Mouse (Mus musculus) ES-E14 (cell line): ENCODE measurements around the gene Calhm4. TPM values are rescaled to one million over a fixed set of nuclear protein-coding genes. Genes with fewer than 3 reads are reported as not detected.
A peak's percentile ranks its signal among the peaks of the same experiment; 100 is the strongest.

Experiments used
- DNase-seq: peaks from one replicate; pipeline ENCODE4 v3.0.0-alpha.2; 2013; ENCODE audit warnings: low read depth, low spot score
- H3K27ac ChIP-seq: 2 replicates; pipeline ENCODE4 v1.5.1; 2012; ENCODE audit warnings: low read depth, mild to moderate bottlenecking, low read length, moderate library complexity, mixed read lengths; ENCODE audit not compliant: poor library complexity, insufficient read depth, severe bottlenecking
- H3K36me3 ChIP-seq: 2 replicates; pipeline ENCODE4 v1.6.1; 2012; ENCODE audit warnings: mild to moderate bottlenecking, low read length, moderate library complexity, mixed read lengths; ENCODE audit not compliant: control insufficient read depth, poor library complexity, insufficient read depth, severe bottlenecking
- H3K4me1 ChIP-seq, 2 experiments: fragments of 150-350 bp in 1 of 2; sonication (generic) in 1 of 2; 2 replicates each; pipeline ENCODE4 v1.6.1; 2012; ENCODE audit warnings: low read length in 2 of 2, mild to moderate bottlenecking in 1 of 2, mixed read lengths in 1 of 2; ENCODE audit not compliant: control insufficient read depth in 2 of 2, insufficient read depth in 2 of 2, poor library complexity in 1 of 2
- H3K4me3 ChIP-seq, 2 experiments: fragments of 150-350 bp in 1 of 2; sonication (generic) in 1 of 2; 2 replicates each; pipeline ENCODE4 v1.5.1; 2012; ENCODE audit warnings: low read length in 2 of 2, low read depth in 1 of 2, mild to moderate bottlenecking in 1 of 2, mixed read lengths in 1 of 2; ENCODE audit not compliant: insufficient read depth in 1 of 2, poor library complexity in 1 of 2, severe bottlenecking in 1 of 2
- H3K9ac ChIP-seq: 2 replicates; pipeline ENCODE4 v1.6.1; 2012; ENCODE audit warnings: low read depth, mild to moderate bottlenecking, low read length, mixed read lengths; ENCODE audit not compliant: poor library complexity, insufficient read depth, severe bottlenecking
- H3K9me3 ChIP-seq: fragments of 150-350 bp; sonication (generic); 2 replicates; pipeline ENCODE4 v1.6.1; 2012; ENCODE audit warnings: low read depth, mild to moderate bottlenecking, low read length; ENCODE audit not compliant: control insufficient read depth, insufficient read depth
- CHD2 ChIP-seq: IDR thresholded peaks from 2 replicates; pipeline ENCODE4 v1.6.1; 2014; ENCODE audit warnings: mild to moderate bottlenecking, low read depth, low read length, inconsistent platforms
- HCFC1 ChIP-seq: IDR thresholded peaks from 2 replicates; pipeline ENCODE4 v1.6.1; 2012; ENCODE audit warnings: low read length, inconsistent platforms, borderline replicate concordance; ENCODE audit not compliant: insufficient read depth
- MAFK ChIP-seq: IDR thresholded peaks from 2 replicates; pipeline ENCODE4 v1.6.1; 2014; ENCODE audit warnings: mild to moderate bottlenecking, low read depth, low read length, inconsistent platforms; ENCODE audit not compliant: insufficient read depth
- ZC3H11A ChIP-seq: IDR thresholded peaks from 2 replicates; pipeline ENCODE4 v1.6.1; 2012; ENCODE audit warnings: low read depth, mild to moderate bottlenecking, inconsistent platforms, low read length, borderline replicate concordance
- ZNF384 ChIP-seq: IDR thresholded peaks from 2 replicates; pipeline ENCODE4 v1.6.1; 2012; ENCODE audit warnings: low read depth, low read length, inconsistent platforms
- in situ Hi-C, 2 experiments: fragments of 600-800 bp; cut with MboI; formaldehyde crosslinking; loops; one replicate each; pipeline ENCODE4 v1.15.1; 2025; ENCODE audit warnings: low sequenced_read_pairs in 2 of 2, inconsistent platforms in 1 of 2; ENCODE audit not compliant: unreplicated experiment in 2 of 2
- total RNA-seq: library from RNA; depleted of rRNA; stranded (reverse); fragments of 300-350 nt; gene quantifications from 2 replicates; pipeline ENCODE4 v1.2.3, GENCODE M21; 2012

Calhm4 gene
- total RNA-seq, 1 experiment, result 0.04 TPM

GRCm38 (mm10) chr10:34033630-34034305 is 10.3 kb downstream of the Calhm4 start:
- no peaks in the 10 kb centered on the region for H3K9me3 ChIP-seq
- no peaks in the 10 kb centered on the region for H3K36me3 ChIP-seq
- H3K9ac ChIP-seq, result no peak overlapping the region
- in situ Hi-C loops, result loop anchor here in 1 of 2 experiments (25.0 kb wide), 1 partner anchor 304 kb away; no protein-coding TSS in a partner anchor
- DNase-seq, result peak; percentile 60
- no peaks in the 10 kb centered on the region; a peak in 1 of 4 replicates for H3K4me1 ChIP-seq
- TF ChIP-seq HCFC1 (no peak), ZC3H11A (peak; percentile 79; the same call in 1 of the 2 replicates)
- H3K27ac ChIP-seq, result no peak overlapping the region
- H3K4me3 ChIP-seq, result peak overlapping the region in 1 of 2 experiments; percentile 43; a peak in 2 of 4 replicates

GRCm38 (mm10) chr10:34030322-34030721 is 13.8 kb downstream of the Calhm4 start:
- H3K9me3 ChIP-seq, result no peaks in the 10 kb centered on the region
- no peaks in the 10 kb centered on the region for H3K36me3 ChIP-seq
- H3K9ac ChIP-seq, result no peak overlapping the region
- H3K4me1 ChIP-seq, result no peaks in the 10 kb centered on the region; a peak in 1 of 4 replicates
- TF ChIP-seq CHD2, result no peak
- no peak for TF ChIP-seq ZNF384
- TF ChIP-seq ZC3H11A, result no peak
- TF ChIP-seq MAFK, result no peak
- no peak for TF ChIP-seq HCFC1
- DNase-seq, result no peak
- no peak overlapping the region for H3K4me3 ChIP-seq
- H3K27ac ChIP-seq, result no peak overlapping the region
- in situ Hi-C loops, result loop anchor here in 1 of 2 experiments (25.0 kb wide), 1 partner anchor 307 kb away; no protein-coding TSS in a partner anchor

- peaks cover 3 to 6% of the 10 kb centered on the region in 2 experiments; a peak in 2 of 4 replicates for H3K4me1 ChIP-seq
- H3K4me3 ChIP-seq, result peak within 1 kb of the TSS; percentile 91 to 96
- peak within 1 kb of the TSS; percentile 93 for H3K9ac ChIP-seq
- H3K27ac ChIP-seq, result peak within 1 kb of the TSS; percentile 85
- in situ Hi-C loops, result loop anchor here in 1 of 2 experiments (10.0 kb wide), 1 partner anchor 305 kb away; no protein-coding TSS in a partner anchor
- H3K9me3 ChIP-seq, result no peaks in the 10 kb centered on the region
- H3K36me3 ChIP-seq, result no peaks in the 10 kb centered on the region
- TF ChIP-seq ZNF384, result no peak
- TF ChIP-seq ZC3H11A, result no peak
- peak; percentile 44; the same call in 1 of the 2 replicates for TF ChIP-seq CHD2
- TF ChIP-seq HCFC1, result peak; percentile 56
- no peak for TF ChIP-seq MAFK
- peak; percentile 83 for DNase-seq
These were observed 24.6 kb downstream of the Calhm4 start, which contains the start of gene Rwdd1 for GRCm38 (mm10) chr10:34019302-34020075. Gene Rwdd1, minus strand, starts transcription at chr10:34019624.

DNA sequence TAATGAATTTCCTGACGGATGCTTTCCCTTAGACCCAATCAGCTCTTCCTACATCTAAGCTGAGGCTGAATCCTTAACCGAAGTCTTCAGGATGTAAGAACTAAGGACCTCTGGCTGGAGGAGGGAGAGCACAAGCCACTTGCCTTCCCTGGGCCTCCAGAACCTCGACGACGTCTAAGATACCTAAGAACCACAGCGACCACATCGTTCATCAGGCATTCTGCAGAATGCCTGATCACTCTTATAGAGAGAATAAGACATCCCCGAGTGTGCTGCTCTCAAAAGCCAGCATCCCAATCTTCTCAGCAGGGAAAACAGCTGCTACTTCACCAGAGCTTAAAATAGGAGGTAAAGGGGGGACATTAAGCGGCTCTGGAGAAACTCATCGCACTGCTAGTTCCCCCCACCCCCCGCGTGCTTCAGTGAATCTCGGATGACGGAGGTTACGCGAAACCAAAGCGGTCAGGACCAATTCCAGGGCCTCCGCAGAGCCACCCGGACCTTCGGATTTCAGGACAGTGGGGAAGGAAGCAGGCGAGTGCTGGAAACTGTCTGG is 25.3 kb downstream of the Calhm4 start:
- Histone ChIP-seq H3K36me3 (no peaks in the 10 kb centered on the region), H3K9ac (peak overlapping the region; percentile 93), H3K9me3 (no peaks in the 10 kb centered on the region), H3K4me3 (peak overlapping the region; percentile 91 to 96), H3K4me1 (peaks cover 3 to 6% of the 10 kb centered on the region in 2 experiments; a peak in 2 of 4 replicates), H3K27ac (peak overlapping the region; percentile 85)
- in situ Hi-C loops, result no loop called here
- TF ChIP-seq CHD2 (no peak), HCFC1 (no peak), ZC3H11A (no peak), MAFK (no peak)
- peak; percentile 8 for DNase-seq
